In the genomic region with DNA sequence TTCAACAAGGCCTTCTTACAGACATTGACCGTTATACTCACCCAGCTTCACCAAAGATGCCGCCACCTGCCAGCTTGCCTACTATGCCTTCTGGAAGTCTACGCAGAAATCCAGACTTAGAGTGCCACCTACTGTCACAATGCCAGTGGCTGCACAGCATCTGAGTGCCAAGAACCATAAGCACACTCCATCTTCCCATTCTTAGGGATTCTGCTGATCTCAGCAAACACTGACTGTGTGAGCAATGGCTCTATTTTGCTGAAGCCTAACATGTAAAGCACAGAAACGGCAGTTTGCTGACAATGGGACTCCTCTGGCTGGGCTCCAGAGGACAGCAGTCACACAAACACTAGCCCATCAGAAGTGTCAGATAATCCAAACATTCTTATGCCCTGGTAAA, we compare ENCODE assay signal across 9 mouse cellular contexts. TPM values are rescaled to one million over a fixed set of nuclear protein-coding genes. Genes with fewer than 3 reads are reported as not detected.
DNase-seq lines count a peak whose midpoint lies in the region; ATAC-seq lines count a peak whose summit lies in the region.
"Had no signal": no experiment of that assay in that cellular context is flagged by ENCODE, and none has a peak within 500 bp of the region (broad histone marks: within the 10 kb centered on the region; RNA-seq: fewer than 3 reads in every experiment).

No protein-coding gene starts in this region.

- H3K4me1 ChIP-seq in hindbrain, embryonic 10.5 days (replicated peaks), result no peaks in the 10 kb centered on the region
- no peaks in the 10 kb centered on the region for H3K4me1 ChIP-seq in hindbrain, embryonic 12.5 days
- no peaks in the 10 kb centered on the region for H3K4me1 ChIP-seq in hindbrain, embryonic 16.5 days (ENCODE audit: control insufficient read depth, insufficient read depth, low read depth, low read length)
- no peaks in the 10 kb centered on the region for H3K4me1 ChIP-seq in limb, embryonic 10.5 days
- H3K4me1 ChIP-seq: limb, embryonic 13.5 days had no signal

- no peaks in the 10 kb centered on the region for H3K36me3 ChIP-seq in hindbrain, embryonic 10.5 days
- H3K36me3 ChIP-seq in hindbrain, embryonic 12.5 days, result no peaks in the 10 kb centered on the region
- H3K36me3 ChIP-seq in hindbrain, embryonic 16.5 days (ENCODE audit: control insufficient read depth, insufficient read depth, low read length), result no peaks in the 10 kb centered on the region
- no peaks in the 10 kb centered on the region for H3K36me3 ChIP-seq in limb, embryonic 10.5 days
- H3K36me3 ChIP-seq: limb, embryonic 13.5 days had no signal

- no peak overlapping the region for H3K4me3 ChIP-seq in hindbrain, embryonic 10.5 days
- no peak overlapping the region for H3K4me3 ChIP-seq in hindbrain, embryonic 12.5 days
- H3K4me3 ChIP-seq in hindbrain, embryonic 16.5 days (ENCODE audit: low read length), result no peak overlapping the region
- no peak overlapping the region for H3K4me3 ChIP-seq in limb, embryonic 10.5 days
- H3K4me3 ChIP-seq: limb, embryonic 13.5 days had no signal

- WGBS in hindbrain, embryonic 10.5 days, result 52% methylated on average over 4 of the region's 4 CpGs
- WGBS in hindbrain, embryonic 12.5 days, result 41% methylated on average over 4 of the region's 4 CpGs
- WGBS in hindbrain, embryonic 16.5 days, result 29% methylated on average over 4 of the region's 4 CpGs
- 51% methylated on average over 4 of the region's 4 CpGs for WGBS in limb, embryonic 10.5 days

- no peak for ATAC-seq in hindbrain, embryonic 12.5 days (ENCODE audit: low FRiP score)
- 0 out of 2 replicates have a peak, but pooled peaks have one; percentile 61 for ATAC-seq in hindbrain, embryonic 16.5 days

- no peak overlapping the region for H3K9ac ChIP-seq in hindbrain, embryonic 12.5 days
- no peak overlapping the region for H3K9ac ChIP-seq in hindbrain, embryonic 16.5 days (ENCODE audit: low read depth, low read length)
- H3K9ac ChIP-seq: limb, embryonic 13.5 days had no signal

- peak; percentile 31 for DNase-seq in hindbrain, embryonic 10.5 days (ENCODE audit: low spot score)
- peak; percentile 41 for DNase-seq in R1 (ENCODE audit: low read depth, low spot score)
- DNase-seq in embryo, embryonic 10.5 days (ENCODE audit: low spot score), result peak; percentile 61
- peak; percentile 32 for DNase-seq in limb, embryonic 10.5 days (ENCODE audit: low spot score)
- DNase-seq in retina, postnatal 7 days (ENCODE audit: low read depth, low spot score), result peak; percentile 30
- no peak for DNase-seq in urinary bladder, adult 18-20 months (ENCODE audit: low spot score in 2 of 2)

- H3K9me3 ChIP-seq in hindbrain, embryonic 10.5 days, result no peaks in the 10 kb centered on the region
- H3K9me3 ChIP-seq in hindbrain, embryonic 12.5 days (replicated peaks), result no peaks in the 10 kb centered on the region
- H3K9me3 ChIP-seq in hindbrain, embryonic 16.5 days (ENCODE audit: control insufficient read depth, low read length), result no peaks in the 10 kb centered on the region
- H3K9me3 ChIP-seq in limb, embryonic 10.5 days (replicated peaks), result no peaks in the 10 kb centered on the region
- H3K9me3 ChIP-seq: limb, embryonic 13.5 days had no signal

- H3K4me2 ChIP-seq in hindbrain, embryonic 12.5 days (replicated peaks), result no peak overlapping the region
- no peak overlapping the region for H3K4me2 ChIP-seq in hindbrain, embryonic 16.5 days (ENCODE audit: low read length)
- H3K4me2 ChIP-seq: limb, embryonic 13.5 days had no signal

- no peak overlapping the region for H3K27ac ChIP-seq in hindbrain, embryonic 10.5 days
- no peak overlapping the region for H3K27ac ChIP-seq in hindbrain, embryonic 12.5 days
- H3K27ac ChIP-seq in hindbrain, embryonic 16.5 days (ENCODE audit: low read depth, low read length), result no peak overlapping the region
- H3K27ac ChIP-seq in limb, embryonic 10.5 days, result no peak overlapping the region
- H3K27ac ChIP-seq: limb, embryonic 13.5 days had no signal

- H3K27me3 ChIP-seq in hindbrain, embryonic 10.5 days (ENCODE audit: insufficient read depth, poor library complexity, severe bottlenecking), result no peaks in the 10 kb centered on the region
- H3K27me3 ChIP-seq in hindbrain, embryonic 12.5 days, result no peaks in the 10 kb centered on the region
- no peaks in the 10 kb centered on the region for H3K27me3 ChIP-seq in hindbrain, embryonic 16.5 days (replicated peaks; ENCODE audit: control insufficient read depth, insufficient read depth, low read length)
- H3K27me3 ChIP-seq in limb, embryonic 10.5 days (ENCODE audit: low read depth, poor library complexity, severe bottlenecking), result no peaks in the 10 kb centered on the region

RNA-seq across cellular contexts. Expression of a gene that starts 5.7 kb away (rescaled TPM):
- polyA plus RNA-seq in hindbrain, embryonic 10.5 days (2016; fragmentation: Nextera tagmentation; extraction: Ambion mirVana), result not detected in 2 replicates
- not detected in 2 replicates for polyA plus RNA-seq in hindbrain, embryonic 12.5 days (2016; fragmentation: Nextera tagmentation; extraction: Ambion mirVana)
- polyA plus RNA-seq in hindbrain, embryonic 16.5 days (2015; fragmentation: Nextera tagmentation; extraction: Ambion mirVana), result not detected in 2 replicates
- polyA plus RNA-seq in limb, embryonic 10.5 days (2016; fragmentation: Nextera tagmentation; extraction: Ambion mirVana), result not detected in 2 replicates
- polyA plus RNA-seq: limb, embryonic 13.5 days had no signal

RNA-seq across cellular contexts. Expression of a gene that starts 30.4 kb away (rescaled TPM):
- polyA plus RNA-seq in hindbrain, embryonic 10.5 days (2016; fragmentation: Nextera tagmentation; extraction: Ambion mirVana), result not detected in 2 replicates
- polyA plus RNA-seq in hindbrain, embryonic 12.5 days (2016; fragmentation: Nextera tagmentation; extraction: Ambion mirVana), result not detected in 2 replicates
- polyA plus RNA-seq in hindbrain, embryonic 16.5 days (2015; fragmentation: Nextera tagmentation; extraction: Ambion mirVana), result not detected in 2 replicates
- polyA plus RNA-seq in limb, embryonic 10.5 days (2016; fragmentation: Nextera tagmentation; extraction: Ambion mirVana), result not detected in 2 replicates
- polyA plus RNA-seq: limb, embryonic 13.5 days had no signal

RNA-seq across cellular contexts. Expression of a gene that starts 39.7 kb away (rescaled TPM):
- not detected in 2 replicates for polyA plus RNA-seq in hindbrain, embryonic 10.5 days (2016; fragmentation: Nextera tagmentation; extraction: Ambion mirVana)
- not detected in 2 replicates for polyA plus RNA-seq in hindbrain, embryonic 12.5 days (2016; fragmentation: Nextera tagmentation; extraction: Ambion mirVana)
- polyA plus RNA-seq in hindbrain, embryonic 16.5 days (2015; fragmentation: Nextera tagmentation; extraction: Ambion mirVana), result not detected in 2 replicates
- polyA plus RNA-seq in limb, embryonic 10.5 days (2016; fragmentation: Nextera tagmentation; extraction: Ambion mirVana), result not detected in 2 replicates
- polyA plus RNA-seq: limb, embryonic 13.5 days had no signal

RNA-seq across cellular contexts. Expression of a gene that starts 53.0 kb away (rescaled TPM):
- polyA plus RNA-seq in hindbrain, embryonic 10.5 days (2016; fragmentation: Nextera tagmentation; extraction: Ambion mirVana), result 100.0 and 114 TPM in 2 replicates
- 120 and 122 TPM in 2 replicates for polyA plus RNA-seq in hindbrain, embryonic 12.5 days (2016; fragmentation: Nextera tagmentation; extraction: Ambion mirVana)
- 170 and 183 TPM in 2 replicates for polyA plus RNA-seq in hindbrain, embryonic 16.5 days (2015; fragmentation: Nextera tagmentation; extraction: Ambion mirVana)
- polyA plus RNA-seq in limb, embryonic 10.5 days (2016; fragmentation: Nextera tagmentation; extraction: Ambion mirVana), result 59.1 and 62.4 TPM in 2 replicates

Comparison
In these comparisons a context has a peak if more than half of its experiments do, and no peak if none do; other contexts are left out.
1. DNase-seq: peak in hindbrain, embryonic 10.5 days (single experiment), R1 (single experiment), embryo, embryonic 10.5 days (single experiment), limb, embryonic 10.5 days (single experiment) and retina, postnatal 7 days (single experiment); none in urinary bladder, adult 18-20 months (0 of 2).